Mouse (Mus musculus) kidney, embryonic 14.5 days (tissue): ENCODE data around the gene Olfr628. TPM values are rescaled to one million over a fixed set of nuclear protein-coding genes. Genes with fewer than 3 reads are reported as not detected.
"Not testable (repeated sequence)": the region's sequence is repeated elsewhere in the genome, so short reads cannot be mapped to it uniquely, and the experiment has no call there.

Experiments
- ATAC-seq: fragments of 200-750 bp; cut with Nextera tagmentation; 2 replicates; pipeline ENCODE4 v1.8.0; 2017; ENCODE audit warnings: moderate number of reproducible peaks, mild to moderate bottlenecking, moderate TSS enrichment, moderate library complexity; ENCODE audit not compliant: low FRiP score, low TSS enrichment
- H3K27ac ChIP-seq: fragments of 300-500 bp; sonication (generic); 2 replicates; pipeline ENCODE4 v1.5.1; 2014; ENCODE audit warnings: low read depth, mild to moderate bottlenecking, low read length, moderate library complexity, mixed read lengths
- H3K27me3 ChIP-seq: fragments of 300-500 bp; sonication (generic); 2 replicates; pipeline ENCODE4 v1.6.1; 2014; ENCODE audit warnings: mild to moderate bottlenecking, low read length; ENCODE audit not compliant: control insufficient read depth, insufficient read depth
- H3K36me3 ChIP-seq: fragments of 300-500 bp; sonication (generic); 2 replicates; pipeline ENCODE4 v1.6.1; 2014; ENCODE audit warnings: low read length, mixed read lengths; ENCODE audit not compliant: control insufficient read depth, insufficient read depth
- H3K4me1 ChIP-seq: fragments of 300-500 bp; sonication (generic); 2 replicates; pipeline ENCODE4 v1.6.1; 2014; ENCODE audit warnings: low read length, mixed read lengths; ENCODE audit not compliant: control insufficient read depth, insufficient read depth
- H3K4me2 ChIP-seq: fragments of 300-500 bp; sonication (generic); replicated peaks from 2 replicates; pipeline ENCODE4 v1.6.1; 2014; ENCODE audit warnings: low read depth, mild to moderate bottlenecking, low read length
- H3K4me3 ChIP-seq: fragments of 300-500 bp; sonication (generic); 2 replicates; pipeline ENCODE4 v1.5.1; 2014; ENCODE audit warnings: mild to moderate bottlenecking, low read length
- H3K9ac ChIP-seq: fragments of 300-500 bp; sonication (generic); 2 replicates; pipeline ENCODE4 v1.6.1; 2014; ENCODE audit warnings: low read depth, mild to moderate bottlenecking, low read length, moderate library complexity
- H3K9me3 ChIP-seq: fragments of 300-500 bp; sonication (generic); 2 replicates; pipeline ENCODE4 v1.6.1; 2016; ENCODE audit warnings: low read length; ENCODE audit not compliant: control insufficient read depth
- WGBS: fragments of 180-500 bp; shearing (Covaris S2); extraction: QIAGEN DNeasy Blood & Tissue Kit; methylation state at CpG from one replicate; pipeline ENCODE4 v1.1.7; 2014; 5-methylcytosine and 5-hydroxymethylcytosine counted together
- polyA plus RNA-seq: library from polyadenylated mRNA; unstranded; fragments of >200 nt; fragmentation: Nextera tagmentation; extraction: Ambion mirVana; gene quantifications from 2 replicates; pipeline ENCODE4 v1.2.1, GENCODE M21; 2014

The Olfr628 gene
- polyA plus RNA-seq, 1 experiment from 2014 or later = not detected

DNA sequence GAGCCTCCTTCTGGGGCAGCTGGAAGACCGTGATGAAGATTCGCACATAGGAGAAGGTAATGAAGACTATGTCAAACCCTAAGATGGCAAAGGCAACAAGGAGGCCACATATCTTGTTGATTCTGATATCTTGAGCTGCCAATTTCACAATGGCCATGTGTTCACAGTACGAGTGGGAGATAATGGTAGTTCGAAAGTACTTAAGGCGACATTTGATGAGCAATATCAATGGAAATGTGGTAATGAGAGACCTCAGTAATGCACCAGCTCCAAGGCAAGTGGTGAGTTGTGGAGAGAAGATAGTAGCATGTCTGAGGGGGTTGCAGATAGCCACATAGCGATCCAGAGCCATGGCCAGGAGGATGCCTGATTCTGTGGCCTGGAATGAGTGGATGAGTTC lies 37.5 kb downstream of the Olfr628 start:
- not testable (repeated sequence) for H3K4me3 ChIP-seq, H3K27me3 ChIP-seq, H3K27ac ChIP-seq, ATAC-seq, H3K4me2 ChIP-seq, H3K36me3 ChIP-seq, H3K4me1 ChIP-seq, H3K9ac ChIP-seq, H3K9me3 ChIP-seq
- 87% methylated on average over 5 of the region's 6 CpGs for WGBS

DNA sequence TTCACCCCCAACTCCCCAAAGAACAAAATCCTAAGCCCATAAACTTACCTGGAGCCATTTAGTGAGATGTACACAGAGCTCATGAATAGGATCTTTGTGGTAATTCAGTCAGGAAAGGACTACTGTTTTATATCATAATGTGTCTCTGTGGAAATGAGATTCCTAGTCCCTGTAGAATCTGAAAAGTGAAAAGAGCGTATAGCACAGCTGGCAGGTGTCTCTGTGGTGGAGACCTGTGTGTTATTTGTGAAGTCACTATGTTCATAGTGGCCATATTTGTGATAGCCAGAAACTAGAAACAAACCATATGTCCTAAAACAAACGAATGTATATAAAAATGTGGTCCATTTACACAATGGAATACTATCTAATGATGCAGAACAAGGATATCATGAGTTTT lies 41.3 kb downstream of the Olfr628 start, which contains the start of gene Olfr69:
Gene Olfr69 (minus strand): TSS at position 101 of the 400 bp plus-strand sequence.
- Histone ChIP-seq H3K36me3 (no peaks in the 10 kb centered on the region), H3K4me1 (no peaks in the 10 kb centered on the region), H3K9ac (no peak within 1 kb of the TSS), H3K27ac (no peak within 1 kb of the TSS), H3K4me3 (no peak within 1 kb of the TSS), H3K9me3 (no peaks in the 10 kb centered on the region), H3K27me3 (no peaks in the 10 kb centered on the region), H3K4me2 (no peak within 1 kb of the TSS)
- ATAC-seq = no peak
- 86% methylated on average over 2 of the region's 2 CpGs for WGBS

GRCm38 (mm10) chr7:103777652-103778051 lies 47.5 kb downstream of the Olfr628 start:
- 76% methylated on average over 4 of the region's 4 CpGs for WGBS
- not testable (repeated sequence) for H3K27me3 ChIP-seq, H3K4me2 ChIP-seq, H3K36me3 ChIP-seq, H3K27ac ChIP-seq, H3K4me3 ChIP-seq, H3K9ac ChIP-seq, ATAC-seq, H3K9me3 ChIP-seq, H3K4me1 ChIP-seq

GRCm38 (mm10) chr7:103779598-103779997 lies 49.4 kb downstream of the Olfr628 start, which contains the start of gene Olfr68:
Olfr68 (minus strand) TSS chr7:103779698.
- Histone ChIP-seq H3K27ac (no peak within 1 kb of the TSS), H3K9me3 (no peaks in the 10 kb centered on the region), H3K4me2 (no peak within 1 kb of the TSS), H3K36me3 (no peaks in the 10 kb centered on the region), H3K4me1 (no peaks in the 10 kb centered on the region), H3K9ac (no peak within 1 kb of the TSS), H3K4me3 (no peak within 1 kb of the TSS), H3K27me3 (no peaks in the 10 kb centered on the region)
- no peak for ATAC-seq
- 78% methylated on average over 3 of the region's 3 CpGs for WGBS

Other genes with a start within 250 kb of the Olfr628 start
- gene Olfr609, start 232.3 kb upstream of the Olfr628 start, polyA plus RNA-seq = not detected in 2 replicates
- gene Olfr610, start 218.3 kb upstream of the Olfr628 start, polyA plus RNA-seq = not detected in 2 replicates
- not detected in 2 replicates for gene Olfr611, start 209.5 kb upstream of the Olfr628 start, polyA plus RNA-seq
- not detected in 2 replicates for gene Olfr612, start 187.7 kb upstream of the Olfr628 start, polyA plus RNA-seq
- gene Olfr613, start 182.3 kb upstream of the Olfr628 start, polyA plus RNA-seq = not detected in 2 replicates
- not detected in 2 replicates for gene Olfr615, start 174.3 kb upstream of the Olfr628 start, polyA plus RNA-seq
- gene Olfr616, start 161.2 kb upstream of the Olfr628 start, polyA plus RNA-seq = not detected in 2 replicates
- not detected in 2 replicates for gene Olfr617, start 157.3 kb upstream of the Olfr628 start, polyA plus RNA-seq
- gene Olfr618, start 140.3 kb upstream of the Olfr628 start, polyA plus RNA-seq = not detected in 2 replicates
- not detected in 2 replicates for gene Olfr619, start 129.8 kb upstream of the Olfr628 start, polyA plus RNA-seq
- gene Olfr620, start 117.8 kb upstream of the Olfr628 start, polyA plus RNA-seq = not detected in 2 replicates
- not detected in 2 replicates for gene Olfr622, start 87.7 kb upstream of the Olfr628 start, polyA plus RNA-seq
- gene Olfr623, start 66.7 kb upstream of the Olfr628 start, polyA plus RNA-seq = not detected in 2 replicates
- 0.04 TPM in 1 of 2 replicates, not detected in the other for gene Olfr624, start 59.2 kb upstream of the Olfr628 start, polyA plus RNA-seq
- gene Olfr625-ps1, start 47.7 kb upstream of the Olfr628 start, polyA plus RNA-seq = not detected in 2 replicates
- gene Olfr243, start 15.7 kb upstream of the Olfr628 start, polyA plus RNA-seq = not detected in 2 replicates
- not detected in 2 replicates for gene Olfr629, start 14.6 kb downstream of the Olfr628 start, polyA plus RNA-seq
- gene Olfr630, start 27.0 kb downstream of the Olfr628 start, polyA plus RNA-seq = not detected in 2 replicates
- gene Olfr69, start 41.2 kb downstream of the Olfr628 start, polyA plus RNA-seq = not detected in 2 replicates
- gene Olfr68, start 49.3 kb downstream of the Olfr628 start, polyA plus RNA-seq = not detected in 2 replicates
- gene Olfr67, start 61.4 kb downstream of the Olfr628 start, polyA plus RNA-seq = not detected in 2 replicates
- gene Hbb-bt, start 83.6 kb downstream of the Olfr628 start, polyA plus RNA-seq = 1,529 and 1,788 TPM in 2 replicates
- 3,842 and 4,307 TPM in 2 replicates for gene Hbb-bs, start 97.7 kb downstream of the Olfr628 start, polyA plus RNA-seq
- gene Hbb-bh2, start 110.1 kb downstream of the Olfr628 start, polyA plus RNA-seq = not detected in 2 replicates
- gene Hbb-bh1, start 112.8 kb downstream of the Olfr628 start, polyA plus RNA-seq = 2.8 and 6.5 TPM in 2 replicates
- gene Hbb-y, start 122.8 kb downstream of the Olfr628 start, polyA plus RNA-seq = 578 and 855 TPM in 2 replicates
- not detected in 2 replicates for gene Olfr66, start 155.9 kb downstream of the Olfr628 start, polyA plus RNA-seq
- gene Olfr64, start 164.1 kb downstream of the Olfr628 start, polyA plus RNA-seq = not detected in 2 replicates
- gene Olfr65, start 173.1 kb downstream of the Olfr628 start, polyA plus RNA-seq = not detected in 2 replicates
- gene Olfr631, start 198.5 kb downstream of the Olfr628 start, polyA plus RNA-seq = not detected in 2 replicates
- not detected in 2 replicates for gene Olfr632, start 204.0 kb downstream of the Olfr628 start, polyA plus RNA-seq
- gene Olfr633, start 214.1 kb downstream of the Olfr628 start, polyA plus RNA-seq = not detected in 2 replicates
- 0.03 TPM in 1 of 2 replicates, not detected in the other for gene Olfr635, start 240.8 kb downstream of the Olfr628 start, polyA plus RNA-seq